Mouse (Mus musculus) C2C12 (cell line): ENCODE data around the gene Baiap2l2.

ENCODE experiments used
- CTCF ChIP-seq: IDR thresholded peaks from one replicate; pipeline ENCODE4 v1.5.1; 2011; ENCODE audit not compliant: control insufficient read depth, insufficient read depth, insufficient read length
- MAX ChIP-seq: IDR thresholded peaks from one replicate; pipeline ENCODE4 v1.6.1; 2011; ENCODE audit warnings: mild to moderate bottlenecking, control low read depth
- MYOG ChIP-seq: IDR thresholded peaks from one replicate; pipeline ENCODE4 v1.6.1; 2011; ENCODE audit not compliant: control insufficient read depth, insufficient read length; ENCODE audit errors: extremely low read depth
- USF1 ChIP-seq: IDR thresholded peaks from one replicate; pipeline ENCODE4 v1.6.1; 2011; ENCODE audit warnings: low read depth, mild to moderate bottlenecking, control low read depth, moderate library complexity

DNA sequence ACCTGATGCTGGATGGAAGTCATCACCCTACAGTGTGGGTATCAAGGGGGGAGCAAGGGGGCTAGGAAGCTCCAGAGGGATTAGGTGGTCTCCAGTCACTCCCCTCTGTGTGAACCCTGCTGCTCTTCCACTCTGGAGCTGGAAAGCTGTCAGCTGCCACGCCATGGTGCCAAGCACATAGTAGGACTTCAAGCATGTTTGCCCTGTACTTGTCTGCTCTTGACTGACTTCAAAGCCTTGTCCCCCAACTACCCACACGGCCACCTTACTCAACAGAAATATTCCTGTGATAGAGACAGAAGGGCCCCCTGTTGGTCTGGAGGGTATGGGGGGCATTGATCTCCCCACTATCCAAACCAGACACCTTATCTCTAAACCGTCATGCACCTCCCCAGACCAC is 69.1 kb downstream of the Baiap2l2 start:
- TF ChIP-seq CTCF (no peak), MAX (no peak), USF1 (no peak), MYOG (no peak)
